Mouse (Mus musculus): Measurements from ENCODE around the gene Gadd45g. TPM values are rescaled to one million over a fixed set of nuclear protein-coding genes. Genes with fewer than 3 reads are reported as not detected.
A peak's percentile ranks its signal among the peaks of the same experiment; 100 is the strongest.

The Gadd45g gene
- total and polyA plus RNA-seq, 2 experiments from 2014 or later: 30.4 to 46.6 TPM

GRCm38 (mm10) chr13:51853301-51854243 lies 7.1 kb downstream of the Gadd45g start:
- Histone ChIP-seq H3K4me1 (ENCODE audit: control insufficient read depth, insufficient read depth) (peaks cover 12% of the 10 kb centered on the region; the same call in 1 of the 2 replicates), H3K27ac (ENCODE audit: low read depth) (no peak overlapping the region), H3K27me3 (ENCODE audit: control insufficient read depth, insufficient read depth, low read length) (no peaks in the 10 kb centered on the region), H3K9ac (replicated peaks; ENCODE audit: low read depth, low read length) (no peak overlapping the region), H3K9me3 (replicated peaks; ENCODE audit: control insufficient read depth, low read length) (no peaks in the 10 kb centered on the region), H3K4me3 (ENCODE audit: low read depth, low read length) (no peak overlapping the region), H3K36me3 (replicated peaks; ENCODE audit: control insufficient read depth, insufficient read depth, low read length) (no peaks in the 10 kb centered on the region), H3K4me2 (ENCODE audit: low read depth, low read length) (no peak overlapping the region)
- ATAC-seq (ENCODE audit: insufficient read depth, low read depth): peak; percentile 62
- TF ChIP-seq CTCF (IDR thresholded peaks at IDR 0.05; ENCODE audit: low read depth) (no peak), EP300 (IDR thresholded peaks at IDR 0.05; ENCODE audit: low read depth) (no peak)
- peak; percentile 61 for DNase-seq (ENCODE audit: low spot score)
- WGBS: 32% methylated on average over 16 of the region's 16 CpGs

- Histone ChIP-seq H3K27ac (ENCODE audit: low read depth) (no peak overlapping the region), H3K4me1 (ENCODE audit: control insufficient read depth, insufficient read depth) (peaks cover 8% of the 10 kb centered on the region; the same call in 1 of the 2 replicates), H3K9me3 (replicated peaks; ENCODE audit: control insufficient read depth, low read length) (no peaks in the 10 kb centered on the region), H3K4me2 (ENCODE audit: low read depth, low read length) (no peak overlapping the region), H3K4me3 (ENCODE audit: low read depth, low read length) (no peak overlapping the region), H3K36me3 (replicated peaks; ENCODE audit: control insufficient read depth, insufficient read depth, low read length) (no peaks in the 10 kb centered on the region), H3K9ac (replicated peaks; ENCODE audit: low read depth, low read length) (no peak overlapping the region), H3K27me3 (ENCODE audit: control insufficient read depth, insufficient read depth, low read length) (no peaks in the 10 kb centered on the region)
- no peak for DNase-seq (ENCODE audit: low spot score)
- no peak for TF ChIP-seq EP300 (IDR thresholded peaks at IDR 0.05; ENCODE audit: low read depth)
- TF ChIP-seq CTCF (IDR thresholded peaks at IDR 0.05; ENCODE audit: low read depth): no peak
- ATAC-seq (ENCODE audit: insufficient read depth, low read depth): no peak
- 70% methylated on average over 5 of the region's 5 CpGs for WGBS
Measured at GRCm38 (mm10) chr13:51855584-51855983, 9.1 kb downstream of the Gadd45g start.

- Histone ChIP-seq H3K27me3 (ENCODE audit: control insufficient read depth, insufficient read depth, low read length) (no peaks in the 10 kb centered on the region), H3K27ac (ENCODE audit: low read depth) (no peak overlapping the region), H3K4me1 (ENCODE audit: control insufficient read depth, insufficient read depth) (peaks cover 8% of the 10 kb centered on the region; the same call in 1 of the 2 replicates), H3K4me3 (ENCODE audit: low read depth, low read length) (no peak overlapping the region), H3K9me3 (replicated peaks; ENCODE audit: control insufficient read depth, low read length) (no peaks in the 10 kb centered on the region), H3K4me2 (ENCODE audit: low read depth, low read length) (no peak overlapping the region), H3K9ac (replicated peaks; ENCODE audit: low read depth, low read length) (no peak overlapping the region), H3K36me3 (replicated peaks; ENCODE audit: control insufficient read depth, insufficient read depth, low read length) (no peaks in the 10 kb centered on the region)
- WGBS: 64% methylated on average over 5 of the region's 5 CpGs
- no peak for TF ChIP-seq CTCF (IDR thresholded peaks at IDR 0.05; ENCODE audit: low read depth)
- no peak for TF ChIP-seq EP300 (IDR thresholded peaks at IDR 0.05; ENCODE audit: low read depth)
- DNase-seq (ENCODE audit: low spot score) (no peak), ATAC-seq (ENCODE audit: insufficient read depth, low read depth) (no peak)
Measured at GRCm38 (mm10) chr13:51857156-51857555, 10.7 kb downstream of the Gadd45g start.

- DNase-seq (ENCODE audit: low spot score) (no peak), ATAC-seq (ENCODE audit: insufficient read depth, low read depth) (no peak)
- no peak for TF ChIP-seq EP300 (IDR thresholded peaks at IDR 0.05; ENCODE audit: low read depth)
- no peak for TF ChIP-seq CTCF (IDR thresholded peaks at IDR 0.05; ENCODE audit: low read depth)
- no peaks in the 10 kb centered on the region for H3K9me3 ChIP-seq (replicated peaks; ENCODE audit: control insufficient read depth, low read length)
- no peaks in the 10 kb centered on the region for H3K36me3 ChIP-seq (replicated peaks; ENCODE audit: control insufficient read depth, insufficient read depth, low read length)
- H3K4me2 ChIP-seq (ENCODE audit: low read depth, low read length): no peak overlapping the region
- no peak overlapping the region for H3K9ac ChIP-seq (replicated peaks; ENCODE audit: low read depth, low read length)
- no peak overlapping the region for H3K4me3 ChIP-seq (ENCODE audit: low read depth, low read length)
- WGBS: 46% methylated on average over 4 of the region's 4 CpGs
- H3K4me1 ChIP-seq (ENCODE audit: control insufficient read depth, insufficient read depth): peaks cover 2% of the 10 kb centered on the region; the same call in 1 of the 2 replicates
- no peaks in the 10 kb centered on the region for H3K27me3 ChIP-seq (ENCODE audit: control insufficient read depth, insufficient read depth, low read length)
- no peak overlapping the region for H3K27ac ChIP-seq (ENCODE audit: low read depth)
Measured at GRCm38 (mm10) chr13:51858475-51858874, 12.0 kb downstream of the Gadd45g start.

- Histone ChIP-seq H3K36me3 (replicated peaks; ENCODE audit: control insufficient read depth, insufficient read depth, low read length) (no peaks in the 10 kb centered on the region), H3K9ac (replicated peaks; ENCODE audit: low read depth, low read length) (no peak overlapping the region), H3K4me1 (ENCODE audit: control insufficient read depth, insufficient read depth) (no peaks in the 10 kb centered on the region), H3K4me2 (ENCODE audit: low read depth, low read length) (no peak overlapping the region), H3K27me3 (ENCODE audit: control insufficient read depth, insufficient read depth, low read length) (no peaks in the 10 kb centered on the region), H3K9me3 (replicated peaks; ENCODE audit: control insufficient read depth, low read length) (no peaks in the 10 kb centered on the region), H3K27ac (ENCODE audit: low read depth) (no peak overlapping the region), H3K4me3 (ENCODE audit: low read depth, low read length) (no peak overlapping the region)
- ATAC-seq (ENCODE audit: insufficient read depth, low read depth) (no peak), DNase-seq (ENCODE audit: low spot score) (no peak)
- no peak for TF ChIP-seq CTCF (IDR thresholded peaks at IDR 0.05; ENCODE audit: low read depth)
- no peak for TF ChIP-seq EP300 (IDR thresholded peaks at IDR 0.05; ENCODE audit: low read depth)
- 79% methylated on average over 8 of the region's 8 CpGs for WGBS
Measured at GRCm38 (mm10) chr13:51859174-51859573, 12.7 kb downstream of the Gadd45g start.

Data from heart, postnatal 0 days (tissue).